Mouse (Mus musculus) left cerebral cortex, adult 9 months (tissue): ENCODE measurements around the gene Prune2.

Source experiments
- DNase-seq, 2 experiments: peaks; one replicate each; pipeline ENCODE4 v3.0.0; 2022; ENCODE audit warnings: low spot score in 2 of 2

Prune2 gene

GRCm38 (mm10) chr19:16955613-16956271 lies at the start of gene Prune2:
Gene Prune2, plus strand, starts transcription at chr19:16956118.
- peak in 1 of 2 experiments; percentile 3 for DNase-seq

GRCm38 (mm10) chr19:16911507-16911906 lies 44.4 kb upstream of the Prune2 start:
- no peak for DNase-seq

GRCm38 (mm10) chr19:16924516-16924915 lies 31.4 kb upstream of the Prune2 start:
- DNase-seq: no peak

GRCm38 (mm10) chr19:16934664-16935063 lies 21.3 kb upstream of the Prune2 start:
- no peak for DNase-seq

GRCm38 (mm10) chr19:16948794-16949313 lies 7.1 kb upstream of the Prune2 start:
- no peak for DNase-seq

GRCm38 (mm10) chr19:16949341-16949740 lies 6.6 kb upstream of the Prune2 start:
- no peak for DNase-seq

- DNase-seq: no peak
These were observed 5.9 kb upstream of the Prune2 start for GRCm38 (mm10) chr19:16950051-16950450.

- no peak for DNase-seq
These were observed 5.1 kb upstream of the Prune2 start for GRCm38 (mm10) chr19:16950664-16951363.

GRCm38 (mm10) chr19:16954736-16955135 lies 1.2 kb upstream of the Prune2 start:
- DNase-seq: no peak

GRCm38 (mm10) chr19:16955231-16955612 lies 696 bp upstream of the Prune2 start:
- DNase-seq: no peak

GRCm38 (mm10) chr19:16956319-16956718 lies 401 bp downstream of the Prune2 start:
- DNase-seq: no peak

- no peak for DNase-seq
These were observed 3.1 kb downstream of the Prune2 start for GRCm38 (mm10) chr19:16959051-16959450.

GRCm38 (mm10) chr19:16959551-16959950 lies 3.6 kb downstream of the Prune2 start:
- no peak for DNase-seq

- DNase-seq: no peak
These were observed 5.1 kb downstream of the Prune2 start for GRCm38 (mm10) chr19:16961036-16961435.

- DNase-seq: no peak
These were observed 7.3 kb downstream of the Prune2 start for GRCm38 (mm10) chr19:16963178-16963577.

- DNase-seq: no peak
These were observed 12.8 kb downstream of the Prune2 start for GRCm38 (mm10) chr19:16968768-16969167.

GRCm38 (mm10) chr19:16970612-16971011 lies 14.7 kb downstream of the Prune2 start:
- DNase-seq: no peak

GRCm38 (mm10) chr19:16978910-16979309 lies 23.0 kb downstream of the Prune2 start:
- DNase-seq: no peak

GRCm38 (mm10) chr19:16981743-16982142 lies 25.8 kb downstream of the Prune2 start:
- DNase-seq: no peak

- peak in 1 of 2 experiments; percentile 10 for DNase-seq
These were observed 29.0 kb downstream of the Prune2 start for GRCm38 (mm10) chr19:16984897-16985296.

GRCm38 (mm10) chr19:16987984-16988383 lies 32.1 kb downstream of the Prune2 start:
- DNase-seq: no peak

- no peak for DNase-seq
These were observed 36.2 kb downstream of the Prune2 start for GRCm38 (mm10) chr19:16992151-16992550.

GRCm38 (mm10) chr19:16994260-16994659 lies 38.3 kb downstream of the Prune2 start:
- DNase-seq: no peak
